Mouse (Mus musculus): ENCODE measurements around the gene Mxd3. TPM values are rescaled to one million over a fixed set of nuclear protein-coding genes. Genes with fewer than 3 reads are reported as not detected.
A peak's percentile ranks its signal among the peaks of the same experiment; 100 is the strongest.

Mxd3 gene
- 7.8 and 8.5 TPM in 2 replicates for polyA plus RNA-seq (2015; fragmentation: Nextera tagmentation; extraction: Ambion mirVana)

GRCm38 (mm10) chr13:55329683-55330566, at the start of gene Mxd3:
Mxd3 (minus strand) TSS chr13:55329823.
- H3K4me3 ChIP-seq (ENCODE audit: low read depth, low read length) = peak within 1 kb of the TSS; percentile 68
- under 1% methylated on average over 74 of the region's 82 CpGs for WGBS
- H3K9me3 ChIP-seq (ENCODE audit: control insufficient read depth) = no peaks in the 10 kb centered on the region
- H3K36me3 ChIP-seq (ENCODE audit: control insufficient read depth, insufficient read depth) = peaks cover 14% of the 10 kb centered on the region
- H3K4me1 ChIP-seq (replicated peaks; ENCODE audit: control insufficient read depth, insufficient read depth, low read length) = peaks cover 8% of the 10 kb centered on the region
- H3K27ac ChIP-seq (ENCODE audit: low read depth, low read length) = no peak within 1 kb of the TSS; the same call in 1 of the 2 replicates
- no peaks in the 10 kb centered on the region for H3K27me3 ChIP-seq (replicated peaks; ENCODE audit: control insufficient read depth, insufficient read depth, low read length)
- peak within 1 kb of the TSS; percentile 93 for H3K4me2 ChIP-seq (replicated peaks; ENCODE audit: low read depth)
- no peak for TF ChIP-seq CTCF (IDR thresholded peaks at IDR 0.05; ENCODE audit: low read depth)
- H3K9ac ChIP-seq (ENCODE audit: low read depth, low read length) = peak within 1 kb of the TSS; percentile 48
- peak; percentile 79 for ATAC-seq

DNA sequence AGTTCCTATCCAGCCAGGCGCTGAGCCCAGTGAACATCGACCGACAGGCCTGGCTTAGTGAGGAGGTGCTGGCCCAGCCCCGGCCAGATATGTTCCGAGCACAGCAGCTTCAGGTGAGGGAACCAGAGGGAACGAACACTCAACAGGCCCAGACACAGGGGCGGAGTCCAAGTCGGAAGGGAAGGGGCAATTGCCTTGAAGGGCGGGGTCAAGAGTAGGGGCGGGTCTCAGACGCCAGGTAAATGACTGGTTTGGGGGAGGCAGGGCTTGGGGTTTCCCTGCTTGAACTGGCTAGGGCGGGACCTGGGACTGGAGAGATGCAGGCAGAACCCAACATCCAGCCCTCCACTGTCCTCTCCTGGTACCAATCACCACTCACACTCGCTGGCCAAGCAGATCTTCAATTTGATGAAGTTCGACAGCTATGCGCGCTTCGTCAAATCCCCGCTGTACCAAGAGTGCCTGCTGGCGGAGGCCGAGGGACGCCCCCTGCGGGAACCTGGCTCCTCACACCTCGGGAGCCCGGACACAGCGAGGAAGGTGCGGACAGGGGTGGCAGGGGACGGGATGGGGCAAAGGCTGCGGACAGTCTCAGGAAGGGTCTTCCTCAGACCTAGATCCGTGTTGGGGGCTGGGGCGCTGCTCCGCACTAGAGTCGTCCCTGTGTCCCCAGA, 49.4 kb upstream of the Mxd3 start:
- no peak overlapping the region for H3K4me3 ChIP-seq (ENCODE audit: low read depth, low read length)
- no peak overlapping the region for H3K9ac ChIP-seq (ENCODE audit: low read depth, low read length)
- H3K4me2 ChIP-seq (replicated peaks; ENCODE audit: low read depth) = peak overlapping the region; percentile 45
- 14% methylated on average over 32 of the region's 32 CpGs for WGBS
- H3K36me3 ChIP-seq (ENCODE audit: control insufficient read depth, insufficient read depth) = no peaks in the 10 kb centered on the region
- H3K27ac ChIP-seq (ENCODE audit: low read depth, low read length) = no peak overlapping the region
- peaks cover 4% of the 10 kb centered on the region; the same call in 1 of the 2 replicates for H3K4me1 ChIP-seq (replicated peaks; ENCODE audit: control insufficient read depth, insufficient read depth, low read length)
- peak; percentile 43 for TF ChIP-seq CTCF (IDR thresholded peaks at IDR 0.05; ENCODE audit: low read depth)
- H3K27me3 ChIP-seq (replicated peaks; ENCODE audit: control insufficient read depth, insufficient read depth, low read length) = peaks cover 14% of the 10 kb centered on the region; the same call in 1 of the 2 replicates
- ATAC-seq = 0 out of 2 replicates have a peak, but pooled peaks have one; percentile 11
- H3K9me3 ChIP-seq (ENCODE audit: control insufficient read depth) = no peaks in the 10 kb centered on the region

DNA sequence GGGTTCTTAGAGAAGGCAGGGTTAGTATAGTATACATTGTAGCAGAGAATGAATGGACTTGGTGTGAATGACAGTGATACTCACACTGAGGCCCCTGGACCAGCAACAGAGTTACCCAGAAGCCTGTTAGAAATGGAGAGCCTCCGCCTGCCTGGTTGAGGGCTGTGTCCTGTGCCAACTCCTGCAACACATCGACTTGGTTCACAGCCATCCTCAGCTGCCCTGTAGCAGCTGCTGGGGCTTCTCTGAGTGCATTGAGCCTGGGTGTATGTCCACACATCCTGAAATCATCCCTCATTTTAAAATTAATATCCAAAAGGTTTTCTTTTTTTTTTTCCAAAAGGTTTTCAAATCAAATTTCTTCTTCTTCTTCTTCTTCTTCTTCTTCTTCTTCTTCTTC, 46.3 kb upstream of the Mxd3 start:
- ATAC-seq = no peak
- Histone ChIP-seq H3K9ac (ENCODE audit: low read depth, low read length) (no peak overlapping the region), H3K4me1 (replicated peaks; ENCODE audit: control insufficient read depth, insufficient read depth, low read length) (peaks cover 10% of the 10 kb centered on the region; the same call in 1 of the 2 replicates), H3K4me3 (ENCODE audit: low read depth, low read length) (no peak overlapping the region), H3K9me3 (ENCODE audit: control insufficient read depth) (no peaks in the 10 kb centered on the region), H3K27me3 (replicated peaks; ENCODE audit: control insufficient read depth, insufficient read depth, low read length) (peaks cover 14% of the 10 kb centered on the region; the same call in 1 of the 2 replicates), H3K4me2 (replicated peaks; ENCODE audit: low read depth) (no peak overlapping the region), H3K36me3 (ENCODE audit: control insufficient read depth, insufficient read depth) (no peaks in the 10 kb centered on the region), H3K27ac (ENCODE audit: low read depth, low read length) (no peak overlapping the region)
- 75% methylated on average over 2 of the region's 2 CpGs for WGBS
- no peak for TF ChIP-seq CTCF (IDR thresholded peaks at IDR 0.05; ENCODE audit: low read depth)

GRCm38 (mm10) chr13:55374206-55374924, 44.7 kb upstream of the Mxd3 start:
- H3K9me3 ChIP-seq (ENCODE audit: control insufficient read depth) = no peaks in the 10 kb centered on the region
- H3K9ac ChIP-seq (ENCODE audit: low read depth, low read length) = no peak overlapping the region
- peak; percentile 69 for ATAC-seq
- no peaks in the 10 kb centered on the region for H3K36me3 ChIP-seq (ENCODE audit: control insufficient read depth, insufficient read depth)
- no peak overlapping the region for H3K27ac ChIP-seq (ENCODE audit: low read depth, low read length)
- H3K27me3 ChIP-seq (replicated peaks; ENCODE audit: control insufficient read depth, insufficient read depth, low read length) = peaks cover 12% of the 10 kb centered on the region; the same call in 1 of the 2 replicates
- H3K4me2 ChIP-seq (replicated peaks; ENCODE audit: low read depth) = no peak overlapping the region
- no peak for TF ChIP-seq CTCF (IDR thresholded peaks at IDR 0.05; ENCODE audit: low read depth)
- H3K4me1 ChIP-seq (replicated peaks; ENCODE audit: control insufficient read depth, insufficient read depth, low read length) = peaks cover 10% of the 10 kb centered on the region; the same call in 1 of the 2 replicates
- 36% methylated on average over 6 of the region's 6 CpGs for WGBS
- H3K4me3 ChIP-seq (ENCODE audit: low read depth, low read length) = no peak overlapping the region

- H3K9ac ChIP-seq (ENCODE audit: low read depth, low read length) = no peak overlapping the region
- H3K4me3 ChIP-seq (ENCODE audit: low read depth, low read length) = no peak overlapping the region
- TF ChIP-seq CTCF (IDR thresholded peaks at IDR 0.05; ENCODE audit: low read depth) = no peak
- no peaks in the 10 kb centered on the region for H3K9me3 ChIP-seq (ENCODE audit: control insufficient read depth)
- H3K4me1 ChIP-seq (replicated peaks; ENCODE audit: control insufficient read depth, insufficient read depth, low read length) = peaks cover 10% of the 10 kb centered on the region; the same call in 1 of the 2 replicates
- no peaks in the 10 kb centered on the region for H3K27me3 ChIP-seq (replicated peaks; ENCODE audit: control insufficient read depth, insufficient read depth, low read length)
- 69% methylated on average over 4 of the region's 5 CpGs for WGBS
- ATAC-seq = no peak
- H3K27ac ChIP-seq (ENCODE audit: low read depth, low read length) = no peak overlapping the region
- H3K36me3 ChIP-seq (ENCODE audit: control insufficient read depth, insufficient read depth) = no peaks in the 10 kb centered on the region
- H3K4me2 ChIP-seq (replicated peaks; ENCODE audit: low read depth) = no peak overlapping the region
Observed at GRCm38 (mm10) chr13:55371740-55372139, 42.1 kb upstream of the Mxd3 start.

Measured in intestine, postnatal 0 days (tissue).